Mouse (Mus musculus): ENCODE results near the gene Cxcl9.

The Cxcl9 gene

DNA sequence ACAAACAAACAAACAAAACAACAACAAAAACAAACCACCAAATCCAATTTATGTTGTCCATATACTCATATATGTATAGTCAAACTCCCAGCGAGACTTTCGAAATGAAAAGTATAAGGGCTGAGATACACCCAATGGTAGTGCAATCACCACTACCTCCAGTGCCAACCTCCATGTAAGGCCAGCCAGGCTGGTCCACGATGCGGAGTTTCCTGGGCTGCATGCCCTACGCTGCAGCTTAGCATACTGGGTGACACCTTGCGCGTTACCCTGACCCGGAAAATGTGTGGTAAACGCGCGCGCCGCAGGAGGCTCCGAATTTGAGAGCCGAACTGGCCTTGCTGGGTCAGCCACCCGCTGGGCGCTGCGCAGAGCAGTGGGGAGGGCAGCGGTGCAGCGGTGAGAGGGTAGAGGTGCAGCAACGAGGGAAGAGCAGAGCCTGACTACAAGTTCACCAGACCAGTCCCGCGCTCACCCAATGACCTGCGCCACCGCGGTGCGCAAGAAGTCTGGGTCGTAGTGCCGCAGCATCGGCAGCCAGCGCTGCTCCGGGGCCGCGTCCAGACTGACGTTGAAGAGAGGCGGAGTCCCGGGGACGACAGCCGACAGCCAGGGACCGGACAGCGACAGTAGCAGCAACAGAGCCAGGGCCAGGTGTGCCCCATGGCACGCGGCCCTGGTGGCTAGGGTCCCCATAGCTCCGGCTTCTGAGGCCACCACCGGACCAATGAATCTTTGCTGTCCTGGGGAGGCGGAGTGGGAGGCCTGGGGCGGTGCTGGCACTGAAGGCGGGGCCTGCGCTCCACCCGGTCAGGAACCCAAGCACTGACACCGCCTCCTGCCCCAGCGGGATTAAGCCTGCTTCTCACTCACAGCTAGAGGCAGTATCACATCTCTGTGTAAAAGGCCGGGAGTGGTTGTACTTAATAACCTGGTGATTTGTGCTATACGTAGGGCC is 50.2 kb downstream of the Cxcl9 start, which contains the start of gene Naaa:
TSS of gene Naaa (minus strand) at position 734 of the 958 bp plus-strand sequence.
- peak; percentile 64 for DNase-seq
